Mouse (Mus musculus) induced T-regulatory cell, adult 2 months (primary cell): ENCODE results near the gene D3Ertd254e.

Experiments
- DNase-seq: peaks from one replicate; pipeline ENCODE4 v3.0.0-alpha.2; 2012; ENCODE audit warnings: low read depth

The D3Ertd254e gene

GRCm38 (mm10) chr3:36212758-36213157, 61.9 kb downstream of the D3Ertd254e start:
- DNase-seq, result no peak
